In the genomic region with DNA sequence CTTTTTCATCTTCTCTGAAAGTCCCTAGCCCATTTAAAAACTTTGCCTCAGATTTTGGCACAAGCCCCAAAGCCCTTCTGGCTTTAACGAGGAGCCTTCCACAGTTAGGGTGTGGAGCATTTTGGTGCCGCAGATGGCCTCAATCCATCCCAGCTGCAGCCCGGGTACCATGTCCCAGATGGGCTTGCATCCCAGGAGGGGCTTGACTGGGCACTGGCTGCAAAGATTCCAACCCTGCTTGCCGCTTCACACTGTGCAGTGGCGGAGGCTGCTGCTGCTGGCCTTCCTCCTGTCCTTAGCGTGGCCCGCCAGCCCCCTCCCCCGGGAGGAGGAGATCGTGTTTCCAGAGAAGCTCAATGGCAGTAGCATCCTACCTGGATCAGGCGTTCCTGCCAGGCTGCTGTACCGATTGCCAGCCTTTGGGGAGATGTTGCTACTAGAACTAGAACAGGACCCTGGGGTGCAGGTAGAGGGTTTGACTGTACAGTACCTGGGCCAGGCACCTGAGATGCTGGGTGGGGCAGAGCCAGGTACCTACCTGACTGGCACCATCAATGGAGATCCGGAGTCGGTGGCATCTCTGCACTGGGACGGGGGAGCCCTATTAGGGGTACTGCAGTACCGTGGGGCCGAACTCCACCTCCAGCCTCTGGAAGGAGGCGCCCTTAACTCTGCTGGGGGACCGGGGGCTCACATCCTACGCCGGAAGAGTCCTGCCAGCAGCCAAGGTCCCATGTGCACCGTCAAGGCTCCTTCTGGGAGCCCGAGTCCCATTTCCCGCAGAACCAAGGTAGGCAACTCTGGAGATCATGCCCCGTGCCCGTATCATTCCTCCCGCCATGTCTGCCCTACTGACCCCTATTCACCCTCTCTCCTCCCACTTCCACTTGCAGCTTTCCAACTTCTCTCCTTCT, we compare ENCODE assay signal across 8 mouse cellular contexts. TPM values are rescaled to one million over a fixed set of nuclear protein-coding genes. Genes with fewer than 3 reads are reported as not detected.
A peak's percentile ranks its signal among the peaks of the same experiment; 100 is the strongest.
DNase-seq lines count a peak whose midpoint lies in the region; ATAC-seq and TF ChIP-seq lines count a peak whose summit lies in the region.

Gene Ndufs2 (minus strand): TSS at position 709 of the 914 bp plus-strand sequence.

- H3ac ChIP-seq in myocyte (ENCODE audit: control insufficient read depth, insufficient read length) = no peak within 1 kb of the TSS

- peaks cover 10% of the 10 kb centered on the region for H3K79me2 ChIP-seq in myocyte (ENCODE audit: control insufficient read depth, insufficient read depth)

- TF ChIP-seq EP300 in heart, postnatal 0 days (IDR thresholded peaks at IDR 0.05; ENCODE audit: low read depth) = no peak

- WGBS in heart, postnatal 0 days = 31% methylated on average over 26 of the region's 26 CpGs

- peak within 1 kb of the TSS; percentile 53 for H3K9ac ChIP-seq in heart, postnatal 0 days (replicated peaks; ENCODE audit: low read depth, low read length)

- DNase-seq in heart, adult 11 months = peak; percentile 96
- DNase-seq in heart, adult 9 months (ENCODE audit: low spot score in 2 of 2) = no peak
- DNase-seq in G1E (ENCODE audit: low spot score) = no peak
- DNase-seq in heart, postnatal 0 days (ENCODE audit: low spot score) = no peak
- peak; percentile 79 for DNase-seq in left cerebral cortex, postnatal 4 days
- DNase-seq in thymus, postnatal 36 days = no peak

- H3K27me3 ChIP-seq in G1E (ENCODE audit: insufficient read depth, low read length) (peaks cover 43% of the 10 kb centered on the region), myocyte (ENCODE audit: control insufficient read depth, insufficient read depth, insufficient read length) (no peaks in the 10 kb centered on the region)
- no peaks in the 10 kb centered on the region for H3K27me3 ChIP-seq in heart, postnatal 0 days (ENCODE audit: control insufficient read depth, insufficient read depth, low read length)

- no peak for ATAC-seq in G1E (ENCODE audit: extremely low read depth, insufficient number of reproducible peaks, low FRiP score, poor library complexity, severe bottlenecking)
- no peak for ATAC-seq in erythroblast, adult 5-6 weeks (replicated peaks; ENCODE audit: low FRiP score, poor library complexity, severe bottlenecking)
- ATAC-seq in heart, postnatal 0 days (ENCODE audit: insufficient read depth, low read depth) = no peak

- H3K36me3 ChIP-seq in G1E (replicated peaks) (no peaks in the 10 kb centered on the region), myocyte (ENCODE audit: control insufficient read depth, insufficient read depth) (no peaks in the 10 kb centered on the region)
- H3K36me3 ChIP-seq in heart, postnatal 0 days (replicated peaks; ENCODE audit: control insufficient read depth, insufficient read depth, low read length) = peaks cover 5% of the 10 kb centered on the region; the same call in 1 of the 2 replicates

- H3K27ac ChIP-seq in heart, postnatal 0 days (ENCODE audit: low read depth) = peak within 1 kb of the TSS; percentile 93

- peak within 1 kb of the TSS; percentile 65 for H3K4me2 ChIP-seq in heart, postnatal 0 days (ENCODE audit: low read depth, low read length)
- H3K4me2 ChIP-seq in myocyte (ENCODE audit: low read depth) = peak within 1 kb of the TSS; percentile 78

- TF ChIP-seq CTCF in G1E (IDR thresholded peaks at IDR 0.05; ENCODE audit: low read depth, low read length) = no peak
- TF ChIP-seq CTCF in heart, postnatal 0 days (IDR thresholded peaks at IDR 0.05; ENCODE audit: low read depth) = no peak

- intact Hi-C loops in left cerebral cortex, postnatal 4 days (cut with DNase I) = no loop called here

- H3K4me3 ChIP-seq in G1E (ENCODE audit: low read depth, low read length) (peak within 1 kb of the TSS; percentile 9), myocyte (peak within 1 kb of the TSS; percentile 51)
- H3K4me3 ChIP-seq in heart, postnatal 0 days (ENCODE audit: low read depth, low read length) = peak within 1 kb of the TSS; percentile 50

- TF ChIP-seq POLR2A in myocyte (IDR thresholded peaks at IDR 0.05; ENCODE audit: insufficient read length, low read depth) = peak; percentile 44

- peaks cover 52% of the 10 kb centered on the region for H3K4me1 ChIP-seq in G1E (ENCODE audit: insufficient read depth, low read depth, low read length)
- H3K4me1 ChIP-seq in heart, postnatal 0 days (ENCODE audit: control insufficient read depth, insufficient read depth) = peaks cover 14% of the 10 kb centered on the region

- H3K9me3 ChIP-seq in G1E (replicated peaks) = no peaks in the 10 kb centered on the region
- H3K9me3 ChIP-seq in heart, postnatal 0 days (replicated peaks; ENCODE audit: control insufficient read depth, low read length) = no peaks in the 10 kb centered on the region

TF ChIP-seq in myocyte, 11 proteins besides CTCF, POLR2A, EP300 and RAD21:
- no peak for TF ChIP-seq REST (IDR thresholded peaks at IDR 0.05; ENCODE audit: insufficient read depth, insufficient read length)
- TF ChIP-seq MYOG (IDR thresholded peaks at IDR 0.05; ENCODE audit: control insufficient read depth in 1 of 3, insufficient read depth in 1 of 3, insufficient read length in 2 of 3, low read depth in 2 of 3) = peak in 1 of 3 experiments; percentile 37

RNA-seq across cellular contexts. Expression of gene Ndufs2, which starts in this region (rescaled TPM):
- total RNA-seq in G1E (2014; fragmentation: Nextera tagmentation) (209 and 219 TPM in 2 replicates), G1E (2017) (275 and 300 TPM in 2 replicates)
- polyA plus RNA-seq in G1E (2012) (47.9 and 101 TPM in 2 replicates), myocyte (2012; fragmentation: generic; extraction: Trizol) (409 TPM)
- 62.9 and 78.4 TPM in 2 replicates for total RNA-seq in erythroblast, adult 5-6 weeks (2015; ENCODE audit: low replicate concordance)
- total RNA-seq in erythroblast, adult 5-6 weeks (2017; ENCODE audit: low replicate concordance) = 48.0 and 62.1 TPM in 2 replicates
- 962 and 1,127 TPM in 2 replicates for total RNA-seq in heart, postnatal 0 days (2014; rRNA removed; ENCODE audit: low replicate concordance)
- polyA plus RNA-seq in heart, postnatal 0 days (2015; fragmentation: Nextera tagmentation; extraction: Ambion mirVana) = 998 and 1,009 TPM in 2 replicates
- 100 to 1,000 TPM; 183 to 186 TPM for total RNA-seq in left cerebral cortex, postnatal 4 days (2021)

Comparison
In these comparisons a context has a peak if more than half of its experiments do, and no peak if none do; other contexts are left out.
1. DNase-seq: peak in heart, adult 11 months (single experiment) and left cerebral cortex, postnatal 4 days (single experiment); none in heart, adult 9 months (0 of 2), G1E (single experiment), heart, postnatal 0 days (single experiment) and thymus, postnatal 36 days (0 of 2).
2. Peak in every context shown above with its lines, with median percentiles within 50 percentile points of each other: H3K4me3 ChIP-seq.